Mouse (Mus musculus): ENCODE results near the gene Usp29.
"Not testable (repeated sequence)": the region's sequence is repeated elsewhere in the genome, so short reads cannot be mapped to it uniquely, and the experiment has no call there.

Usp29 gene

DNA sequence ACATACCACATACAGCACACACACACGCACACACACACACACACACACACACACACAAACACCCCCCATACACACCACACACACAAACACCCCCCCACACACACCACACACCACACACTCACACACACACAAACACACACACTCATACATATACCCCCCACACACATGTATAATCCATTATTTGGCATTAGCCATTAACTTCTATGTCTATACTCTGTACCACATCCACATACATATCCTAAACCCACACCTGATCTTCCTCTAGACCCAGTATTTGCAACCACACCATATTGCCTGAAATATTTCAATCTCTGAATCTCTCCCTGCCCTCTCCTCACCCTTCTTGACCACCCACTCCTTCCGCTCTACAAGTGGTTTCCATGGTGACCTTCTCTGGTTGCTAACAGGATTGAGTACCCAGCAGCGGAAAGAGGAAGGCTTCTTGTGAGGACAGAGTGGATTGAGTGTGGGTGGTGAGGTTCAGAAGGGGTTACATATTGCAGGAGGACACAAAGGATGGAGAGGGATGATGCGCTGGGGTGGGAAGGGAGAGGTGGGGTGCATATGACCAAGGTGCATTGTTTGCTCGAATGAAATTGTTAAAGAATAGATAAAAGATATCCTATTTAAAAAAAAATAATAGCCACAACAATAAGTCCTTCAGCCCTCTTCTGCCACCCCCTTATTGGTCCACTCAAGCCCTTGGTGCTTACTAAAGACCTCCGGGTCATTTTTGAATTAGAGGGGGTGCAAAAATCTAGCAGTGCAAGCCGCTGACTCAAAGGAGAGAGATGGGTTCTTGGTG, 195.8 kb downstream of the Usp29 start:
- no peak for DNase-seq (ENCODE audit: low read depth)

DNA sequence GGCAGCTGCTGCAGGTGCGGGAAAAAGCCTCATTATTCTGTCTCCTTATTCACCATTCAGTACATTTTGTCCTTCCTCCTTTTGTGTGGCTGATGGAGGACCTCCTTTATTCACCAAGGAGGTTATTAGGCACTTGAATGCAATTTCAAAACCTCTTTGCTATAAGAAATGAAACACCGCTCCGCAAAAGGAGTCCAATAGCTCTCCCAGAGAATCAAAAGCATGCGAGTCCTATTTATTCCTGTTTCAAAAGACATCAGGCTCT, 196.3 kb downstream of the Usp29 start:
- DNase-seq (ENCODE audit: low read depth) = no peak

DNA sequence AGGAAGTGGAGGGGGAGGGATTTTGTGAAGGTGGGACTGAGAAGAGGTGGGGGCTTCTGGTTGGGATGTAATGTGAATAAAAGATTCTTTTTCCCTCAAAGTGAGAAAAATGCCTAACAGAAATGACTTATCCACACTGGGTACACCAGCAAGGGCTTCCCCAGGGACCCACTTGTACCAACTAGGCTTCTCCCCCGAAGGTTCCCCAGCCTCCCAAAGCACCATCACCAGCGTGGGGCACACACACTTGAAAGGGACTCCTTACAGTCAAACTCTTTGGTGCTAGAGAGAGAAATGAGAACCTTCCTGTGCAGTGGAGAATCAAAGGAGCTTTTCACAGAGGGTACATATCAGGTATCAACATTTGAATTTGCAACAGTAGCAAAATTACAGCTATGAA, 198.9 kb downstream of the Usp29 start:
- no peak for DNase-seq (ENCODE audit: low read depth)

- DNase-seq (ENCODE audit: low read depth) = no peak
Measured at GRCm38 (mm10) chr7:6934741-6935140, 204.4 kb downstream of the Usp29 start.

DNA sequence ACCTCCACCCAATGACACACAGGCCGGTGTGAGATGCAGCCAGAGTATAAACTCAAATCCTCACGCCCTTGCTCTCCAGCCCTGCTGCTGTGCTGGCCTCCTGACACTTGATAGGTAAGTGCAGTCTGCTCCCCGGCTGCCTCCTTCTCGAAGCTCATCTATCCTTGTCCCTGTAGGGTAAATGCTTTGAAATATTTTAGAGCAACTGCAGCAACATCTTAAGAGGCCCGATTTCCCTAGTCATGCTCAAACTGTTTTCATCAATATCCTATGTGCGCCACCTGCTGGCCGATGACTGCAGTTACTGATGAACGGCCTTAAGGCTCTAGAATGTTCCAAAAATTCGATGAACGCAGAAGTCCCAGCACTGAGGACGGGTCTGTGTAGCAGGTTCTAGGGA, 206.7 kb downstream of the Usp29 start:
- DNase-seq (ENCODE audit: low read depth) = peak; percentile 49

DNA sequence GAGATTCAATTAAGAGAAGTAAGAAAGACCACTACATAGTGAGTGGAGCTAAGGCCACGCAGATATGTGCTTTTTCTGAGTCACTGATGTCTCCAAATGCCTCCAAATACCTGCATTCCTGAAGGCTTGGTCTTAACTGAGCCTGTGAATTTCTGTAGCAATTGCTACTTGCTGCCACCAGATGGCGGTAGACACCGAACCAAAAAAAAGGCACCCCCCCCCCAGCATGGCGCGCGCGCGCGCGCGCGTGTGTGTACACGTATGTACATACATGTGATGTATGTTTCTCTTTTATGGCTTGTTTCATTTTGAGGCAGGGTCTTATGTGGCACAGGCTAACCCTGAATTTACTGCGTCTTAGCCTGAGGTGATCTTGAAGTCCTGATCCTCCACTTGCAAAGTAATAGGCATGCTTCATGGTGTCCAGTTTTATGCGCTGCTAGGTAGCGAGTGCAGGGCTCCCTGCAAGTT, 210.4 kb downstream of the Usp29 start:
- no peak for DNase-seq (ENCODE audit: low read depth)

GRCm38 (mm10) chr7:6948061-6948460, 217.7 kb downstream of the Usp29 start:
- DNase-seq (ENCODE audit: low read depth) = not testable (repeated sequence)

- DNase-seq (ENCODE audit: low read depth) = no peak
Measured at GRCm38 (mm10) chr7:6956576-6956975, 226.2 kb downstream of the Usp29 start.

- no peak for DNase-seq (ENCODE audit: low read depth)
Measured at GRCm38 (mm10) chr7:6958574-6958973, 228.2 kb downstream of the Usp29 start.

GRCm38 (mm10) chr7:6973566-6973965, 243.2 kb downstream of the Usp29 start:
- no peak for DNase-seq (ENCODE audit: low read depth)

DNA sequence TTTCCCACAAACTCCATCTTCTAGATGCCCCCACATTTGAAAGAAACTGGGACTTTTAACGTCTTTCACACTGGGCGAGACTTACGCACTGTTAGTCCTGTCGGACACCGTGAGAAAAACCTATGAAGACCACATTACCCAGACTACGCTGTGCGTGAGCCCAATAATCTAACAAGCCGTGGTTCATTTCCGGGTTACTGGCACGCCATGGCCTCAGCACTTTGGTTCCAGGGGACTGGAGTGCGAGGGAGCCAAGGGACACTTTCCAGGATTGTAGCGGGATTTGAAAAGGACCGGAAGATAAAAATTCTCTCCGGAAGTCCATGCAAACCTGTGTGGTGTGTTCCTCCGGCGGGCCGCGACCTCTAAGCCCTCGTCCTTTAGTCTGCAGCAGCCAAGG, 246.5 kb downstream of the Usp29 start:
- DNase-seq (ENCODE audit: low read depth) = no peak

GRCm38 (mm10) chr7:6995251-6995650, 264.9 kb downstream of the Usp29 start, which contains the start of gene Aurkc:
Gene Aurkc, plus strand, starts transcription at chr7:6995300.
- not testable (repeated sequence) for DNase-seq (ENCODE audit: low read depth)

- DNase-seq (ENCODE audit: low read depth) = not testable (repeated sequence)
Measured at GRCm38 (mm10) chr7:6998914-6999313, 268.5 kb downstream of the Usp29 start.

- DNase-seq (ENCODE audit: low read depth) = not testable (repeated sequence)
Measured at GRCm38 (mm10) chr7:7005441-7005840, 275.1 kb downstream of the Usp29 start.

All from c-Kit-positive CD71-positive TER-119-negative erythroid progenitor cells, embryonic 14.5 days (primary cell).